Mouse (Mus musculus): ENCODE measurements at regions not wholly inside any gene's neighbourhood (a gene's known extent, or its start where the extent isn't known, plus 50 kb on each side); places are given as distances from the start of the nearest gene placed in this dataset.

DNA sequence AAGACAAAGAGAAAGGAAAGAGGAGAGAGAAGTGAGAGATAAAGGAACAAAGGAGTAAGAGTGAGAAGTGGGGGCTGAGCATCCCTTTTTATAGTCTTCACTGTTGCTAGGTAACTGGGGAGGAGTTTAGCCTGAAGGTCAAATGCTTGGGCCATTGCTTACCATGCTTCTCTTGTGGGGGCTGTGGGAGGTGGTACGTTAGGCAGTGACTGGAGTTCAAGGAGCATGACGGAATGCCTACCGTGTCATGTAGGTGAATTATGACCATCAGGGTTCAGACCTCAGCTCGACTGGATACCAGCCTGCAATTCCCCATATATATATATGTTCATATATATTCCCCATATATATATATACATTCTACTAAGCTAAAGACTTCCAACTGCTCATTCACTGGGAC is 571.8 kb downstream of the Trib2 start:
- no peak overlapping the region for H3K4me3 ChIP-seq (replicated peaks in 1 of 3; ENCODE audit: low read depth in 2 of 3, low read length in 2 of 3, poor library complexity in 1 of 3)
- H3K9ac ChIP-seq (ENCODE audit: insufficient read depth, low read depth), result no peak overlapping the region
- no peaks in the 10 kb centered on the region for H3K9me3 ChIP-seq (replicated peaks; ENCODE audit: low read length)
- DNase-seq (ENCODE audit: extremely low read depth), result no peak
- H3K27ac ChIP-seq (ENCODE audit: insufficient read depth, low read depth), result no peak overlapping the region
- H3K4me1 ChIP-seq (ENCODE audit: control insufficient read depth in 1 of 2, insufficient read depth in 2 of 2), result no peaks in the 10 kb centered on the region
- no peak overlapping the region for H3K4me2 ChIP-seq (ENCODE audit: insufficient read depth, low read depth, poor library complexity, severe bottlenecking)
- in situ Hi-C loops (cut with MboI; ENCODE audit: low pct_ligation_motif_present, low pct_unique_long_range_greater_than_20kb, low sequenced_read_pairs) (no loop called here), dilution Hi-C loops (cut with MboI; ENCODE audit: extremely low pct_ligation_motif_present, extremely low pct_unique_long_range_greater_than_20kb, low sequenced_read_pairs) (no loop called here)
- no peaks in the 10 kb centered on the region for H3K79me2 ChIP-seq (replicated peaks; ENCODE audit: control insufficient read depth, extremely low read depth, insufficient read depth, poor library complexity, severe bottlenecking)
- H3K36me3 ChIP-seq (replicated peaks in 1 of 2; ENCODE audit: control insufficient read depth in 1 of 2, insufficient read depth in 1 of 2, low read length in 1 of 2), result no peaks in the 10 kb centered on the region
- H3K27me3 ChIP-seq (replicated peaks), result no peaks in the 10 kb centered on the region
- TF ChIP-seq RCOR1 (conservative IDR thresholded peaks at IDR 0.05; ENCODE audit: low read depth, low read length) (no peak), PAX5 (IDR thresholded peaks at IDR 0.05; ENCODE audit: low read length) (no peak), KAT2A (IDR thresholded peaks at IDR 0.05; ENCODE audit: insufficient replicate concordance, low read length) (no peak), CHD1 (IDR thresholded peaks at IDR 0.05; ENCODE audit: low read depth, low read length) (no peak), MXI1 (IDR thresholded peaks at IDR 0.05; ENCODE audit: low read depth, low read length) (no peak), HCFC1 (IDR thresholded peaks at IDR 0.05; ENCODE audit: low read depth, low read length) (no peak), UBTF (IDR thresholded peaks at IDR 0.05; ENCODE audit: low read depth, low read length) (no peak), BHLHE40 (IDR thresholded peaks at IDR 0.05; ENCODE audit: low read depth, low read length) (no peak), JUN (IDR thresholded peaks at IDR 0.05; ENCODE audit: insufficient read depth, low read depth, low read length) (no peak), TCF12 (IDR thresholded peaks at IDR 0.05; ENCODE audit: low read depth, low read length) (no peak), NELFE (IDR thresholded peaks at IDR 0.05; ENCODE audit: low read depth, low read length) (no peak)

DNA sequence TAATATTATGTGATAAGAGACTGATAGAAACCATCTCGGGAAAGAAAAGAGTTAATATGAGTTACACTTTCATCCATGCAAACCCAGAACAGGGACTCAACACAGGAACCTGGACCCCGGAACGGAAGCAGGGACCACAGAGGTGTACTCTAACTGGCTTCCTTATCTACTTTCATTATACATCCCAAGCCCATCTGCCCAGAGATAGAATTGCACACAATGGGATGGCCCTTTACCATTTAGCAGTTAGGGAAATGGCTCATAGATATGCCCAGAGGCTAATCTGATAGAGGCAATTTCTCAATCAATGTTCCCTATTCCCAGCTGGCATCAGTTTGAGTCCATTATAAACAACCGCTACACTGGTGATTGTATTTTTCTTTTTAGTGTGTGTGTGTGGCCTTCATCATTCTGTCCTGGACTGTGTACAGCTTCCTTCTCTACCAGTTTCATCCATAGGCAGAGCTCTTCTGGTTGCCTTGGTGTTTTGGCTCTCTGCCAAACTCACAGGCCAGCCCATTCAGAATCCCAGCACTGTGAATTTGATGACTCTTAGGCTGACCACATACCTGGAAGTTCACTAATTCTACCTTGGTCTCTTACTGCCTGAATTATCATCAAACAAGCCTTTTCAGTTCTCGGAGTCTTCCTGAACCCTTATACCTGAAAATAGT is 594.1 kb downstream of the Trib2 start:
- in situ Hi-C loops (cut with MboI; ENCODE audit: low pct_ligation_motif_present, low pct_unique_long_range_greater_than_20kb, low sequenced_read_pairs) (no loop called here), dilution Hi-C loops (cut with MboI; ENCODE audit: extremely low pct_ligation_motif_present, extremely low pct_unique_long_range_greater_than_20kb, low sequenced_read_pairs) (no loop called here)
- Histone ChIP-seq H3K79me2 (replicated peaks; ENCODE audit: control insufficient read depth, extremely low read depth, insufficient read depth, poor library complexity, severe bottlenecking) (no peaks in the 10 kb centered on the region), H3K27me3 (replicated peaks) (no peaks in the 10 kb centered on the region), H3K27ac (ENCODE audit: insufficient read depth, low read depth) (no peak overlapping the region), H3K4me2 (ENCODE audit: insufficient read depth, low read depth, poor library complexity, severe bottlenecking) (no peak overlapping the region), H3K36me3 (replicated peaks in 1 of 2; ENCODE audit: control insufficient read depth in 1 of 2, insufficient read depth in 1 of 2, low read length in 1 of 2) (no peaks in the 10 kb centered on the region), H3K9me3 (replicated peaks; ENCODE audit: low read length) (no peaks in the 10 kb centered on the region), H3K9ac (ENCODE audit: insufficient read depth, low read depth) (no peak overlapping the region), H3K4me1 (ENCODE audit: control insufficient read depth in 1 of 2, insufficient read depth in 2 of 2) (peaks cover 0 to 11% of the 10 kb centered on the region in 2 experiments; a peak in 2 of 4 replicates), H3K4me3 (replicated peaks in 1 of 3; ENCODE audit: low read depth in 2 of 3, low read length in 2 of 3, poor library complexity in 1 of 3) (no peak overlapping the region)
- DNase-seq (ENCODE audit: extremely low read depth), result no peak
- TF ChIP-seq GABPA (IDR thresholded peaks at IDR 0.05; ENCODE audit: insufficient replicate concordance, low read depth, low read length) (no peak), MAZ (IDR thresholded peaks at IDR 0.05; ENCODE audit: low read depth, low read length) (no peak), ZC3H11A (IDR thresholded peaks at IDR 0.05; ENCODE audit: low read depth, low read length) (no peak), ZKSCAN1 (IDR thresholded peaks at IDR 0.05; ENCODE audit: borderline replicate concordance, low read depth, low read length) (no peak), EP300 (IDR thresholded peaks at IDR 0.05; ENCODE audit: low read length) (no peak), UBTF (IDR thresholded peaks at IDR 0.05; ENCODE audit: low read depth, low read length) (no peak), ZNF384 (IDR thresholded peaks at IDR 0.05; ENCODE audit: low read depth, low read length) (no peak), MAX (IDR thresholded peaks at IDR 0.05; ENCODE audit: low read length) (no peak), ZMIZ1 (IDR thresholded peaks at IDR 0.05; ENCODE audit: low read depth, low read length) (no peak), RCOR1 (conservative IDR thresholded peaks at IDR 0.05; ENCODE audit: low read depth, low read length) (no peak), USF2 (conservative IDR thresholded peaks at IDR 0.05; ENCODE audit: low read depth, low read length) (no peak), BHLHE40 (IDR thresholded peaks at IDR 0.05; ENCODE audit: low read depth, low read length) (no peak), TCF12 (IDR thresholded peaks at IDR 0.05; ENCODE audit: low read depth, low read length) (no peak), ETS1 (conservative IDR thresholded peaks at IDR 0.05; ENCODE audit: low read depth, low read length) (no peak), NELFE (IDR thresholded peaks at IDR 0.05; ENCODE audit: low read depth, low read length) (no peak), HCFC1 (IDR thresholded peaks at IDR 0.05; ENCODE audit: low read depth, low read length) (no peak), ELF1 (IDR thresholded peaks at IDR 0.05; ENCODE audit: low read depth, low read length) (no peak)
